Mouse (Mus musculus) left cerebral cortex, adult 8-10 months (tissue): ENCODE results near the gene St8sia1. TPM values are rescaled to one million over a fixed set of nuclear protein-coding genes. Genes with fewer than 3 reads are reported as not detected.
A peak's percentile ranks its signal among the peaks of the same experiment; 100 is the strongest.

ENCODE experiments used
- DNase-seq, 2 experiments: peaks; one replicate each; pipeline ENCODE4 v3.0.0; 2022; ENCODE audit warnings: low spot score in 2 of 2
- total RNA-seq, 4 experiments: library from RNA; stranded (reverse); gene quantifications; 2 replicates each; pipeline ENCODE4 v1.2.4; 2022

The St8sia1 gene
- total RNA-seq, 4 experiments from 2014 or later = 29.4 to 41.0 (median 34.8) TPM

DNA sequence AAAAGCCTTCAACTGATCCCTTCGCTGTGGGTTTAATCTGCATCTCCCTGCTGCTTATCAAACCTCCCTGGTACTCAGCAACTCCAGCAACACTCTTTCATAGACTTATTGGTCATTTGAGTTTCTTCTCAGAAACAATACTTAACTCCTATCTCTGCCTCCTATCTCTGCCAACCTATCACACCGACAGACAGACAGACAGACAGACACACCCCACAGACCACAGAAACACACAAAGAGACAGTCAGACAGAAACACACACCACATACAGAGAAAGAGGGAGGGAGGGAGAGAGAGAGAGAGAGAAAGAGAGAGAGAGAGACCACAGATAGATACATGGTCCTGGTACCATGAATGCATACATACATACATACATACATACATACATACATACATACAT is 18.8 kb downstream of the St8sia1 start:
- no peak for DNase-seq

DNA sequence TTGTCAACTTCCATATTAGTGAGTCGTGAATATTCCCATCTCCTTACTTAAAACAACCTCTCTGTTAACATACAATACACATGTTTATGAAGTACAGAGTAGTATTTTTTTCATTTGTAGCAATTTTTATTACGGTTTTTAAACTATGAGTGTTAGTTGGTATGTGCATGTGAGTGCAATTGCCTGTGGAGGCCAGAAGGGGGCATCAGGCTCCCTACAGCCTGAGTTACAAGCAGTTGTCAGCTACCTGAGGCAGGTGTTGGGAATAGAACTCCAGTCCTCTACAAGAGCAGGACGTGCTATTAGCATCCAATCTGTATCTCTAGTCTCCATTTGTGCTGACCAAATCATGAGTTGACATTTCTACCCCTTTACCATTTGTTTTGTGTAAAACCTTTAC is 19.8 kb downstream of the St8sia1 start:
- DNase-seq = no peak

DNA sequence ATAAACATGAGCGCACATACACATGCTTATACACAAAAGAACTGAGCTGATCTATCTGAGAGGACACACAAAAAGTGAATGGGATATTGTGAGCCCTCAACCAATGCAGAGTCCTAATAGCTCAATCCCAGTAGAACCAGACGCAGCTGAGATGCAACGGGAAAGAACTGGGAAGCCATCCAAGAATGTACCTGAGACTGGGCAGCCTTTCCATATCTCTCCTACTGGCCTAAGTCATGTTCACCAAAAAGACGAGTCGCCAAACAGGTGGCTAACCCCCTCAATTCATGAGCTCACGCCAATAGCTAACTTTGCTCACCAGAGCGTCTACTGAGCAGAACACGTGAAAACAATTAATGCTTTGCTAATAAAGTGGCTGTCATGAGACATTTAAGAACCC is 20.8 kb downstream of the St8sia1 start:
- no peak for DNase-seq

DNA sequence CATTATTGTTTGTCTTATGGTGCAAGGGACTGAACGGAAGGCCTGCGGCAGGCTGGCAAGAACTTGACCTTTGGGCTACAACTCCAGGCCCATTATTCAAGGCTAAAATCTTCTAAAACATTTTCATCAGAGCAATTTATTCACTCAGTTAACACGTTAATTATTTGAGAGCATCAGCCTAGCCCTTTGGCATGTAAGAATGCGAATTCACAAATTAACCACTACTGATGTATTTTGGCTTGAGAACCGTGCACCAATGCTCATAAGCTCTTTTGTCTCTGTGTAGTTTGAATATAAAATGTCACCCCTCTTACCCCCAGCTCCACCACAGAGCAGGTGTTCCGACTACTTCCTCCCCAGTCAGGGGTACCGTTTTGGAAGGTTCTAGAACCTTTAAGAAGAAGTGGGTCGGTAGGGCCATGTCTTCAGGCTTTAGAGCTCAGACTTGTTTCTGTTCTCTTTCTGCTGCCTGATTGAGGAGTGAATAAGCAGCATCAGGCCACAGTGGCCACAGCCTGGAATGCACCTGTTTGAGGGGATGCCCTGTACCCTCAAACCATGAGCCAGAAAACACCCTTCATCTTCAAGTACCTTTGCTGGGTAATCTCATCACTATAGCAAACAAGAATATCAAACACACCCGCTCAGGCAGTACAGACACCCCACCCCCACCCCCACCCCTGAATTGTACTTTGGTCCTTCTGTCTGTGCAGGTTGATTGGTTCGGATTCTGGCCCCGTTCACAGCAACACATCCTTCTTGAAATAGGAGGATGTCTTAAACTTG is 22.5 kb downstream of the St8sia1 start:
- DNase-seq = no peak

GRCm38 (mm10) chr6:142941078-142941477 is 23.2 kb downstream of the St8sia1 start:
- peak in 1 of 2 experiments; percentile 42 for DNase-seq

- no peak for DNase-seq
Measured at GRCm38 (mm10) chr6:142938549-142939345, 25.5 kb downstream of the St8sia1 start.

- no peak for DNase-seq
Measured at GRCm38 (mm10) chr6:142938074-142938473, 26.2 kb downstream of the St8sia1 start.

- DNase-seq = no peak
Measured at GRCm38 (mm10) chr6:142932582-142932981, 31.7 kb downstream of the St8sia1 start.

- no peak for DNase-seq
Measured at GRCm38 (mm10) chr6:142932144-142932543, 32.1 kb downstream of the St8sia1 start.

GRCm38 (mm10) chr6:142928551-142929309 is 35.5 kb downstream of the St8sia1 start:
- no peak for DNase-seq

DNA sequence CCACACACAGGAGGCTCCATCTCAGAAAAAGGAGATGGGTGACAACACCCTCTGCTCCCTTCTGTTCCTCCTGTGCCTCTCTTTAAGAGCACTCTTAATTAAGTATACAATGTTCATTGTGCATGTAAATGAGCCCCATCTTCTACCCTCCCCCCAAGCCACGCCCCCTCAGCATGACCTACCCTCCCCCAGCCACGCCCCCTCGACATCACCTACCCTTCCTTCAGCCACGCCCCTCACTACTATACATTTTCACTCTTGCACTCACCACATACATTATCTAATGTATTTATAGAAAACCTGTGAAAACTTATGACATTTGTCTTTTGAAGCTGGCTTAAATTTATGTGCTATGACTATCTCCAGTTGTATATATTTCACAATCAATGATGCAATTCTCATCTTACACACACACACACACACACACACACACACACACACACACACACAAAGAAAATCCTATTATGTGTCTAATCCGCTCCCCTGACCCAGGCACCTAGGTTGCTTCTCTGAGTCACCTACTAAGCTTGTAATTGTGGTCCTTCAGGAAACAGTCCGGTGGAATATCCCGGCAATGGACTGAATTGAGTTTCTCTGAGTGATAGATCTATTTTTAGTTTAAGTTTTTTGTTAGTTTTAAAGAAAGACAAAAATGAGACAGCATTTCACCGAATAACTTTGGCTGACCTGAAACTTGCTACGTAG is 37.2 kb downstream of the St8sia1 start:
- DNase-seq = no peak

- DNase-seq = no peak
Measured at GRCm38 (mm10) chr6:142925921-142926320, 38.3 kb downstream of the St8sia1 start.

- no peak for DNase-seq
Measured at GRCm38 (mm10) chr6:142925374-142925773, 38.9 kb downstream of the St8sia1 start.

- no peak for DNase-seq
Measured at GRCm38 (mm10) chr6:142920901-142921300, 43.4 kb downstream of the St8sia1 start.

GRCm38 (mm10) chr6:142918691-142919090 is 45.6 kb downstream of the St8sia1 start:
- DNase-seq = no peak

- DNase-seq = no peak
Measured at GRCm38 (mm10) chr6:142917471-142917901, 46.8 kb downstream of the St8sia1 start.

DNA sequence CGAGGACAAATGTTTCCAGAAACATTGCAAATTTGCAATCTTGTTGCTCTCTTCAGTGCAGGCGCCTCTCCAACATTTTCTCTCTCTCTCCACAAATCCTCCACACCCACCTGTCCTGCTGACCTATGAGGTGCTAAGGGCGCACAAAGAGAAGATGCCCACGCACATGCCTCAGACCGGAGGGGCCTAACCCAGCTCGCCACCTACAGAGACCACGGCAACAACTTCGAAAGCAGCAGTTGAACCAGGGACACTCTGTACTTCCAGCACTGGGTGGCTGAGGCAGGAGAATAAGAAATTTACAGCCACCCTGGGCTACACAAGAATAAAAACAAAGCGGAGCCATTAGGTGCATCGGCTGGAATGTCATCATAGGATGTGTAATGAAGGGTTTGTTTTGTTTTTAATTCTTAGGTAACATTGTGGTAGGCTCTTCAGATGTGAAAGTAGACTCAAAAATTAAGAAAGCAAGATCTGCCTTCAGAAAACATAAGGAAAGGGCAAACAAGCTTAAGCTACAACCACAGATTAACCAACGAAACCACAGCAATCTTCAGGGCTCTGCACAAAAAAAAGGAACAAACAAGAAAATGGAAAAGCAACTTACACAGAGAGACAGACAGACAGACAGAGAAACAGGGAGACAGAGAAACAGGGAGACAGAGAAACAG is 47.8 kb downstream of the St8sia1 start:
- DNase-seq = no peak

GRCm38 (mm10) chr6:142915464-142915863 is 48.8 kb downstream of the St8sia1 start:
- DNase-seq = no peak

DNA sequence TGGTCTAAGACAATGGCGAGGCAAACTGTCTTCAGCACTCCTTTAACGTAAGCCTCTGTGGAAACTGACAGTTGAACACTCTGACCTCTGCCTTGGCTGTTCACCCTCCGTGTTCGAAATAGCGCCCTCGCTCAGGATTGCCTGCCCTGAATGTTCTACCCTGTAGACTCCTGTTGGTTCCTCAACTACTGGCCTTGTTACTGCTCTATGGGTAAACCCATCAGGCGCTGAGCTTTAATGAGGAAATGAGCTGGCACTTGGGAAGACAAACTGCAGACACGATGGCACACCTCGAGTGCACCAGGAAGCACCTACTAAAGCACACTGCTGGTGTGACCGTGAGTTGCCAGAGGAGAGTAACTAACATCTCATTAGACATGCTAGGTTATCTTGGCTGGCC is 49.6 kb downstream of the St8sia1 start:
- DNase-seq = no peak

DNA sequence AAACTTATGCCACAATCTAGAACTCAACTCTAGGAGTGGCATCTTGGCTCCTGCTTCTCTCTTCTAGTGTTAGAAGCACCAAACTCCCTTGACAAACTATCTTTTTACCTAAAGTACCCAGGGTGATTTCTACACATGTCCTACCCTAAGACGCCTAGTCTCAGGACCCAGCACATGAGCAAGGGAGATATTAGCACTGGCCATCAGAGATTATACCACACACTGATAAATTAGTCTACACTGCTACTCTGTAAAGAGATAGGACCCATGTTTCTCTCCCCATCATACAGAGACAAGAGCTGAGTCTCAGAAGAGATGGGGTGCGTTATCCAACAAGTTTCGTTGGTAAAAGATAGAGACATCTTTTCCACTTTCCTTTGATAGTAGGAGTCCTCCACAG is 53.0 kb downstream of the St8sia1 start:
- no peak for DNase-seq

GRCm38 (mm10) chr6:142910721-142911120 is 53.5 kb downstream of the St8sia1 start:
- DNase-seq = no peak
